Mouse (Mus musculus) cerebellum, postnatal 25 days (tissue): ENCODE results near the gene Zfp444.
A peak's percentile ranks its signal among the peaks of the same experiment; 100 is the strongest.

Experiments
- DNase-seq, 2 experiments: peaks; one replicate each; pipeline ENCODE4 v3.0.0; 2021; ENCODE audit warnings: mixed read lengths in 2 of 2

Gene Zfp444

DNA sequence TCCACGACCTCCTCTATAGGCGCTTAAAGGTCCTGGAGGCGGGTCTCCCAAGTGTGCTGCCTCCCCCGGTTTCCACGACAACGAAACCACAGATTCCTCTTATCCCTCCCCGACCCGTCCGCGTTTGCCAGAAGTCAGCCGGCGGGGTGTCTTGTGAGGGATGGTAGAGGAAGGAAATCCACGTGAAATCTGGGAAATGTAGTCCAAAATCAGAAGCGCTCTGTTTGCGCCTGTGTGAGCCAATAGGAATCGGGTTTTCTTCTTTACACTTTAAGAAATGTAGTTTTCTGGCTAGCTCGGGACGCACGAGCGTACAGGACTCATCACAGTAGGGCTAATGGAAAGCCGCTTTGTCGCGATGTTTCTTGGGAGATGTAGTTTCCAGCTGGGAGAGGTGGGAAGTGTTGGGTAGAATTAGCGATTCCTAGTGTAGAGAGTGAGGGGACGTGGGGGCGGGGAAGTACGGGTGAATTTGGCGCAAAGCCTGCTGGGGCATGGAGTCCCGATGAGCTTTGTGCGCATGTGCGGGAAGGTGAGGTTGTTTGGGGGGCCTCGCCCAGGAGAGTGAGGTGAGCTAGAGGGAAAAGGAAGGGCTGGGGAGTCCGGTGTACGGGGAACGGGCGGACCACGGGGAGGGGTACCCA is at the start of gene Zfp444:
TSS of gene Zfp444 (plus strand) at position 221 of the 644 bp plus-strand sequence.
- DNase-seq = peak; percentile 98 to 99

DNA sequence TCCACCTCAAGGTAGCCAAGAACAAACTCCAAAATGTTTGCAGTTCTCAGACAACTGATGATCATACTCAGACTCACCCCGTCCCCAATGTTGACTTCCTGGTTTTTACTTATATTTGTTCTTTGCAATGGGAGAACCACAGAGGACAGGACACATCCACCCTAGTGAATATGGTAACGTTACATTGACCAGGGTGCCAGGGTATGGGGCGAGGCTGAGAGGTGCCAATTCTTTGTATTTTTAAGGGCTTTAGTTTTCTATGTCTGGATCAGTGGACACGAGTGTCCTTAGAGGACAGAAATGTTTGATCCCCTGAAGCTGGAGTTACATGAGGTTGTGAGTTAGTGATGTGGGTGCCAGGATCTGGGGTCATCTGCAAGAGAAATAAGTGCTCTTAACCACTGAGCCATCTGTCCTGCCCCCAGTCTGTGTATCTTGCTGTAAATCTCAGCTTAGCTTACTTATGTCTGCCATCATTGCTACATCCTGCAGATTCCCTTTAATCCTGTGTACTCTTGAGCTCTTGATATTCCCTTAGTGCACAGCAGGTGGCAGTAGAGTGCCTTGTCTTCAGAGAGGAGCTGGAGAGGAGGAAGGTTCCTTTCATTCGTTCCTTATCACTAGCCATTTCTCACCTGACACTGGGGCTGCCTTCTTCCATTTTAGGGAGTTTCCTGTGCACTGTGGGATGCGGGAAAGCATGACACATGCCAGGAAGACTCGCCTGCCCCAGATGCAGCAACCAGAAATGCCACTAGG is 45.2 kb upstream of the Zfp444 start:
- DNase-seq = peak; percentile 79 to 89

GRCm38 (mm10) chr7:6130346-6130745 is 41.7 kb upstream of the Zfp444 start:
- DNase-seq = peak in 1 of 2 experiments; percentile 2

DNA sequence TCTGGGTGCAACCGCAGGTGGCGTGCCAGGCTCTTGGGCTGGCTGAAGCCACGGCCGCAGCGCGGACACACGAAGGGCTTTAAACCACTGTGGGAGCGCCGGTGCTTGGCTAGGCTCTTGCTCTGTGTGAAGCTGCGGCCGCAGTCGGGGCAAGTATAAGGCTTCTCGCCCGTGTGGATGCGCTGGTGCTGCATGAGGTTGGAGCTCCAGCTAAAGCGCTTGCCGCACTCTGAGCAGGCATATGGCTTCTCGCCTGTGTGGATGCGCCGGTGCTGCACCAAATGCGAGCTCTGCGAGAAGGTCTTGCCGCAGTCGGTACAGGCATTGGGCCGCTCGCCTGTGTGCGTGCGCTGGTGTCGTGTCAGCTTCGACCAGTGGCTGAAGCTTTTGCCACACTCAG is 39.4 kb upstream of the Zfp444 start:
- no peak for DNase-seq

GRCm38 (mm10) chr7:6136497-6136896 is 35.5 kb upstream of the Zfp444 start:
- DNase-seq = no peak

- DNase-seq = no peak
Observed at GRCm38 (mm10) chr7:6139295-6139694, 32.7 kb upstream of the Zfp444 start.

- no peak for DNase-seq
Observed at GRCm38 (mm10) chr7:6143991-6144531, 28.0 kb upstream of the Zfp444 start.

GRCm38 (mm10) chr7:6145423-6146188 is 26.4 kb upstream of the Zfp444 start:
- no peak for DNase-seq

GRCm38 (mm10) chr7:6146194-6146981 is 25.6 kb upstream of the Zfp444 start:
- peak in 1 of 2 experiments; percentile 59 for DNase-seq

GRCm38 (mm10) chr7:6146982-6147325 is 25.1 kb upstream of the Zfp444 start:
- DNase-seq = peak in 1 of 2 experiments; percentile 62

DNA sequence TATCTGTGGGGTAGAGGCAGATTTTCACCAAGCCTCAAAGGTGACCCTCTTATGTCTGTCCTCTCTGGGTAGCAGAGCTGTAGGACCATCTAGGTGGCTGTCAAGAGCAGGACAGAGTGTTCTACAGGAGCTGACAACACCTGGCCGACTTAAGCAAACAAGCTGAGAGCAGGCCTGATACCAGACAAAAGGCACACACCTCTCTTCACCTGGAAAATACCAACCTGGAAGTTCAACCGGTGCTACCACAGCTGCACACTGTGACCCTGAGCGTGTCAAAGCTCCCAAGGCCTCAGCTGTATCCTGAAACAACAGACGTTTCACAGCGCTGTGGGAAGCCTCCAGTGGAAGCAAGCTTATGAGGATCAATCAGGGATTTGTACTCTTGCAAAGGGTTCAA is 24.3 kb upstream of the Zfp444 start:
- DNase-seq = no peak

DNA sequence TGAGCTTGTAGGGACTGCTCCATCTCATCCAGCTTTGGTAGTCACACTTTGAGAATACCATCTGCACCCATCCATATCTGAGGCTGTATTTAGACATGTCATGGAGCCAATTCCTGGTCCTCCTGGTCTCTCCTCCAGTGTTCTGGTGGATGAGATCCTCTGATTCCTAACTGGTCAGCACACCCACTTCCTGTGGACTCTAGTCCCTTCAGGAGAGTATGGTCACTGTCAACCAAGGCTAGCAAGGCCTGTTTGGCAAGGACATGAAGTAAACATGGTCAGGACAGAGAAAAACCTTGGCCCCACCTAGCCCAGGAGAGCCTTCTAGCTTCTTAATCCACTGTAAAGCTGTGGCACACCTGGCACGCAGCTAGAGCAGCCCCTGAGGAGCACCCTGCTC is 20.8 kb upstream of the Zfp444 start:
- no peak for DNase-seq

GRCm38 (mm10) chr7:6152036-6152435 is 20.0 kb upstream of the Zfp444 start:
- DNase-seq = no peak

DNA sequence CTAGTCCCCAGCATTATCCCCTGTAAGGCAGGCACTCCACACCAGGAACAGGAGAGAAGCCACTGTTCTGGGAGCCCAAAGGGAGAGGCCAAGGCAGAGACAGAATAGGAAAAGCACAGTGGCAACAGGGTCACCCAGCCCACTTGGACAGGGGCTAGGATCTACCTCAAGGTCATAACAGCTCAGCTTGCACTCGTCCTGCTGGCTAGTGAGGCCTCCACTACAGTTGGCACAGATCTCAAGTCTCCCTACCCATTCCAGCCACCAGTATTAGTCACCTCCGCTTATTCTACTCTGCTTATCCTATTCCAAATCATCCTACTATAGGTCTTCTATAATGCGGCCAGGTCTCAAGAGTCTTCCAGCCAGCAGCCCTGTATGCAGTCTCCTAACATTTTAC is 18.9 kb upstream of the Zfp444 start:
- DNase-seq = no peak

DNA sequence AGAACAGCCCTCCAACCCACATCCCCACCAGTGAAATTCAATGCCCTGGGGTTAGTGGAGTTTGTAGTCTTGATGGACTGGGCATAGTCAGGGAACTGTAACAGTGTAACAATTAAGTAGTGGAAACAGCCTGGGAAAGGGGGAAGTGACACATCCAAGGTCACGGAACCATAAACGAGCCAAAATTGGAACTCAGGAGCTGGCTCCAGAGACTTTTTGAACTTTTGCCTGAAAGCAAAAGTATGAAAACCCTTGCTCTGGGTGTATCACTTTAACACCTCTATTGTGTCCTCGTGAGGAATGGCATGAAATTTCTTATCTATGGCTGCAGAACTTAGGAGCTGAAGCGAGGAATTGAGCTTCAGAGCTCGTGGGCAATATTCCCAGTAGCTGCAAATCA is 17.9 kb upstream of the Zfp444 start:
- DNase-seq = no peak

- DNase-seq = peak; percentile 90 to 92
Observed at GRCm38 (mm10) chr7:6155031-6155872, 16.8 kb upstream of the Zfp444 start.

DNA sequence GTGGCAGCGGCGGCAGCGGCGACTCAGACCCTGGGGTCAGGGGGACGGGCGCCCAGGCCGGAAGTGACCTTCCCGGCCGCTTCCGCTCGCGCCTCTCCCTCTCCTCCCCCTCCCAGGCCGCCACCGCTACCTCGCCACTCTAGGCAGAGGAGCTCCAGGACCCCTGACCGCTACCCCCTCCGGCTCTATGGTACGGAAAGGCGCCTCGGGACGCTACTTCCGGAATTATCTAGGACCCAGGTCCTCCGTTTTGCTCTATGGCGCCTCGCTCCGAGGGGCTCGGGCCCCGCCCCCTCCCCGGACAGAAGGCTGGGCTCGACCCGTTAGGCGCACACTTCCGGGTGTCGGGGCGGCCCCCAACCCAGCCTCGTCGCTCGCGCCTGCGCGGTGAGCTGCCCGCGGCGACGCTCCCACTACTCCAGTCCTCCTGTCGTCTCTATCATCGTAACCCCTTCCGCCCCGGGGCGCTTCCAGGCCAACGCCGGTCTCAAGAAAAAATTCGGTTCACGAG is 16.1 kb upstream of the Zfp444 start, which contains the start of gene Zfp787:
TSS of gene Zfp787 (minus strand) at position 97 of the 511 bp plus-strand sequence.
- peak; percentile 97 for DNase-seq

DNA sequence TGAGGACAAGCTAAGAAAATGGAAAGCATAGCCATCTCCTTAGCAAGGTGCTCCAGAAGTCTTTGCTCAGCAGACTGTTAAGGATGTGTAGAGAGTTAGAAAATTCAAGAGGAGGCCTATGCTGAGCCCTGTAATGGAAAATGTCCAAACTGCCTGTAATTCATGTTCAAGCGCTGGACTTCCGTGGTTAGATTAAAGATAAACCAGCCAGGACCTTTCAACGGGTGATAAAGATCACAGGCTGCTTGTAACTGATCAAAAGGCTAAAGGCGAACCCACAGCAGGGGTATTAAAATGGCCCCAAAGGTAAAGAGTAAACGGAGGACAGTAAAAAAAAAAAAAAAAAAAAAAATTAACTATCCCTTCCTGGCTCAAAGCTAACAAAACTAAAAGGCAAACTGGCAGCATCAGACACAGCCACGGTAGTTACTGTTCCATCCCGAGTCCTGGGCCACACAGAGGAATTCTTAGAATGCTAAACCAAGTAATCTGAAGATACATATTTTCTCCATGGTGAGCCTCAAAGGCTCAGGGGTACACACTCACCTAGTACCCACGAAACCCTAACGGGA is 15.0 kb upstream of the Zfp444 start:
- no peak for DNase-seq

DNA sequence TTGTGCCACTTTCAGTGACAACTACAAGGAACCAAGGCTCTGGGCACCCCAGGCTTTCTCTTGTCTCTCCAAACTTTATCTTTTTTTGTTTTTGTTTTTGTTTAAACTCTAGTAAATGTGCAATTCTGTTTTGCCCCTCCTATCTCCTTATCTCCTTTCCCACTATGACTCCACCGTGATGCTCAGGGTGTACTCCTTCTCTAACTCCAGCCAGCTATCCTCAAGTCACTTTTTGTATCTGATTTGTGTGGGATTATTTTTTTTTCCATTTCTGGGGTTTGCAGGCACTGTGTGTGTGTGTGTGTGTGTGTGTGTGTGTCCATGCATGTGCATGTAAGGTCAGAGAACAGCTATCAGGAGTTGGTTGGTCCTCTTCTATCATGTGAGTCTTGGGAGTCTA is 14.5 kb upstream of the Zfp444 start:
- no peak for DNase-seq

DNA sequence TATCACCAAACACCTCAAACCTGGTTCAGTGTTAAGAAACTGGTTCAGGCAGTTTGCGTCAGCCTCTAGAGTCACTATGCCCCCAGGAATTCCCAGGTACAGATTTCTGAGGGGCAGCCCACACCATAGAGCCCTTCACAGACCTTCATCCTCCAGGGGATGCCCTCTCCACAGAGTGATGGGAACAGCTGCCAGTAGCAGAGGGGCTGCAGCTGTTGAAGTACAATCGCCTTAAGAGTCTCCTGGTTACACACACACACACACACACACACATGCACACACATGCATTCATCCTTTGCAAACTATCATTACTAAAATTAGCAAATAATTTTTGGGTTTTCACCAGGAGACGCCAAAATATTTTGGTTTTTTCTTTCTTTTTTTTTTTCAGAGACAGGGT is 12.4 kb upstream of the Zfp444 start:
- DNase-seq = no peak

- no peak for DNase-seq
Observed at GRCm38 (mm10) chr7:6161541-6161940, 10.5 kb upstream of the Zfp444 start.
